Mouse (Mus musculus) embryonic facial prominence, embryonic 10.5 days (tissue): Measurements from ENCODE around the gene Rhbdf1. TPM values are rescaled to one million over a fixed set of nuclear protein-coding genes. Genes with fewer than 3 reads are reported as not detected.

Source experiments
- DNase-seq: peaks from one replicate; pipeline ENCODE4 v3.0.0-alpha.2; 2017; ENCODE audit warnings: low spot score
- H3K27ac ChIP-seq: fragments of 300-500 bp; sonication (generic); replicated peaks from 2 replicates; pipeline ENCODE4 v1.5.1; 2016; ENCODE audit warnings: mild to moderate bottlenecking
- H3K27me3 ChIP-seq: fragments of 300-500 bp; sonication (generic); replicated peaks from 2 replicates; pipeline ENCODE4 v1.6.1; 2016; ENCODE audit warnings: low read depth, mild to moderate bottlenecking; ENCODE audit not compliant: poor library complexity, severe bottlenecking
- H3K36me3 ChIP-seq: fragments of 300-500 bp; sonication (generic); replicated peaks from 2 replicates; pipeline ENCODE4 v1.6.1; 2016; ENCODE audit warnings: mild to moderate bottlenecking, moderate library complexity
- H3K4me1 ChIP-seq: fragments of 300-500 bp; sonication (generic); 2 replicates; pipeline ENCODE4 v1.6.1; 2016
- H3K4me3 ChIP-seq: fragments of 300-500 bp; sonication (generic); 2 replicates; pipeline ENCODE4 v1.5.1; 2016; ENCODE audit warnings: mild to moderate bottlenecking, moderate library complexity
- H3K9me3 ChIP-seq: fragments of 300-500 bp; sonication (generic); 2 replicates; pipeline ENCODE4 v1.6.1; 2016; ENCODE audit warnings: mild to moderate bottlenecking
- WGBS: fragments of 180-500 bp; shearing (Covaris S2); methylation state at CpG from one replicate; pipeline ENCODE4 v1.1.7; 2016; 5-methylcytosine and 5-hydroxymethylcytosine counted together
- polyA plus RNA-seq: library from polyadenylated mRNA; unstranded; fragments of >200 nt; fragmentation: Nextera tagmentation; extraction: Ambion mirVana; gene quantifications from 2 replicates; pipeline ENCODE4 v1.2.1, GENCODE M21; 2016

Rhbdf1 gene
- polyA plus RNA-seq, 1 experiment from 2014 or later, result 33.1 TPM

- WGBS, result 14% methylated on average over 28 of the region's 28 CpGs
- H3K36me3 ChIP-seq, result no peaks in the 10 kb centered on the region
- peak overlapping the region; percentile 51 for H3K4me3 ChIP-seq
- H3K27ac ChIP-seq, result peak overlapping the region; percentile 80
- H3K9me3 ChIP-seq, result no peaks in the 10 kb centered on the region
- DNase-seq, result peak; percentile 93
- peaks cover 35% of the 10 kb centered on the region for H3K27me3 ChIP-seq
- peaks cover 23% of the 10 kb centered on the region for H3K4me1 ChIP-seq
These were observed 59.9 kb downstream of the Rhbdf1 start for GRCm38 (mm10) chr11:32161922-32162804.

- Histone ChIP-seq H3K4me3 (peak overlapping the region; percentile 51), H3K27ac (peak overlapping the region; percentile 80), H3K9me3 (no peaks in the 10 kb centered on the region), H3K27me3 (peaks cover 35% of the 10 kb centered on the region), H3K4me1 (peaks cover 19% of the 10 kb centered on the region), H3K36me3 (no peaks in the 10 kb centered on the region)
- peak; percentile 62 for DNase-seq
- WGBS, result 5% methylated on average over 9 of the region's 9 CpGs
These were observed 60.6 kb downstream of the Rhbdf1 start for GRCm38 (mm10) chr11:32161500-32161899.

- H3K9me3 ChIP-seq, result no peaks in the 10 kb centered on the region
- H3K4me3 ChIP-seq, result no peak overlapping the region
- H3K36me3 ChIP-seq, result no peaks in the 10 kb centered on the region
- no peak overlapping the region for H3K27ac ChIP-seq
- peaks cover 35% of the 10 kb centered on the region for H3K27me3 ChIP-seq
- H3K4me1 ChIP-seq, result peaks cover 19% of the 10 kb centered on the region
- 76% methylated on average over 7 of the region's 7 CpGs for WGBS
- no peak for DNase-seq
These were observed 61.8 kb downstream of the Rhbdf1 start for GRCm38 (mm10) chr11:32160341-32160740.

Other genes starting within 250 kb of the Rhbdf1 start
- gene Nsg2, start 221.8 kb downstream of the Rhbdf1 start, polyA plus RNA-seq, result 10.1 and 11.3 TPM in 2 replicates
- gene Il9r, start 22.0 kb downstream of the Rhbdf1 start, polyA plus RNA-seq, result 0.05 TPM in 1 of 2 replicates, not detected in the other
- 102 and 106 TPM in 2 replicates for gene Snrnp25, start 16.9 kb downstream of the Rhbdf1 start, polyA plus RNA-seq
- 31.3 and 33.2 TPM in 2 replicates for gene Mpg, start 4.2 kb upstream of the Rhbdf1 start, polyA plus RNA-seq
- 45.9 and 47.8 TPM in 2 replicates for gene Nprl3, start 45.4 kb upstream of the Rhbdf1 start, polyA plus RNA-seq
- gene Hba-x, start 54.1 kb upstream of the Rhbdf1 start, polyA plus RNA-seq, result 2,457 and 2,745 TPM in 2 replicates
- gene Hba-a1, start 61.2 kb upstream of the Rhbdf1 start, polyA plus RNA-seq, result 1,672 and 2,000 TPM in 2 replicates
- gene Hbq1b, start 64.7 kb upstream of the Rhbdf1 start, polyA plus RNA-seq, result 3.9 and 6.1 TPM in 2 replicates
- gene Hba-a2, start 74.2 kb upstream of the Rhbdf1 start, polyA plus RNA-seq, result 3,087 and 3,755 TPM in 2 replicates
- gene Hbq1a, start 77.8 kb upstream of the Rhbdf1 start, polyA plus RNA-seq, result not detected in 2 replicates
- 28.3 and 29.6 TPM in 2 replicates for gene Sh3pxd2b, start 125.5 kb upstream of the Rhbdf1 start, polyA plus RNA-seq
- 75.2 and 84.0 TPM in 2 replicates for gene Ubtd2, start 233.1 kb upstream of the Rhbdf1 start, polyA plus RNA-seq